Mouse (Mus musculus) CH12.LX (cell line): ENCODE results near the gene Olfr1251. TPM values are rescaled to one million over a fixed set of nuclear protein-coding genes. Genes with fewer than 3 reads are reported as not detected.

Experiments
- polyA plus RNA-seq: library from polyadenylated mRNA; unstranded; fragments of >175 nt; gene quantifications from 2 replicates; pipeline ENCODE4 v1.2.1, GENCODE M21; 2012; ENCODE audit warnings: low read depth; ENCODE audit not compliant: insufficient read length
- total RNA-seq, 2 experiments: library from RNA; depleted of rRNA; stranded (reverse); fragments of 300-350 nt in 1 of 2; fragments of >200 nt in 1 of 2; gene quantifications; 2 replicates each; pipeline ENCODE4 v1.2.3; 2012 to 2014

The Olfr1251 gene
- total and polyA plus RNA-seq, 3 experiments: not detected

Other genes with a start within 250 kb of the Olfr1251 start
- gene Olfr1240, start 228.9 kb downstream of the Olfr1251 start, total RNA-seq (2012; rRNA removed): not detected in 2 replicates
- gene Olfr1240, start 228.9 kb downstream of the Olfr1251 start, total RNA-seq (2014; rRNA removed): not detected in 2 replicates
- not detected in 2 replicates for gene Olfr1240, start 228.9 kb downstream of the Olfr1251 start, polyA plus RNA-seq
- gene Olfr1241, start 184.8 kb downstream of the Olfr1251 start, total RNA-seq (2012; rRNA removed): not detected in 2 replicates
- not detected in 2 replicates for gene Olfr1241, start 184.8 kb downstream of the Olfr1251 start, total RNA-seq (2014; rRNA removed)
- gene Olfr1241, start 184.8 kb downstream of the Olfr1251 start, polyA plus RNA-seq: not detected in 2 replicates
- gene Olfr1242, start 173.6 kb downstream of the Olfr1251 start, total RNA-seq (2012; rRNA removed): not detected in 2 replicates
- not detected in 2 replicates for gene Olfr1242, start 173.6 kb downstream of the Olfr1251 start, total RNA-seq (2014; rRNA removed)
- gene Olfr1242, start 173.6 kb downstream of the Olfr1251 start, polyA plus RNA-seq: not detected in 2 replicates
- not detected in 2 replicates for gene Olfr1243, start 140.4 kb downstream of the Olfr1251 start, total RNA-seq (2012; rRNA removed)
- gene Olfr1243, start 140.4 kb downstream of the Olfr1251 start, total RNA-seq (2014; rRNA removed): not detected in 2 replicates
- gene Olfr1243, start 140.4 kb downstream of the Olfr1251 start, polyA plus RNA-seq: not detected in 2 replicates
- gene Olfr1245, start 93.5 kb downstream of the Olfr1251 start, total RNA-seq (2012; rRNA removed): not detected in 2 replicates
- gene Olfr1245, start 93.5 kb downstream of the Olfr1251 start, total RNA-seq (2014; rRNA removed): not detected in 2 replicates
- not detected in 2 replicates for gene Olfr1245, start 93.5 kb downstream of the Olfr1251 start, polyA plus RNA-seq
- gene Olfr1246, start 78.8 kb downstream of the Olfr1251 start, total RNA-seq (2012; rRNA removed): not detected in 2 replicates
- not detected in 2 replicates for gene Olfr1246, start 78.8 kb downstream of the Olfr1251 start, total RNA-seq (2014; rRNA removed)
- gene Olfr1246, start 78.8 kb downstream of the Olfr1251 start, polyA plus RNA-seq: not detected in 2 replicates
- gene Olfr1247, start 57.8 kb downstream of the Olfr1251 start, total RNA-seq (2012; rRNA removed): not detected in 2 replicates
- gene Olfr1247, start 57.8 kb downstream of the Olfr1251 start, total RNA-seq (2014; rRNA removed): not detected in 2 replicates
- not detected in 2 replicates for gene Olfr1247, start 57.8 kb downstream of the Olfr1251 start, polyA plus RNA-seq
- not detected in 2 replicates for gene Olfr1248, start 53.7 kb downstream of the Olfr1251 start, total RNA-seq (2012; rRNA removed)
- not detected in 2 replicates for gene Olfr1248, start 53.7 kb downstream of the Olfr1251 start, total RNA-seq (2014; rRNA removed)
- not detected in 2 replicates for gene Olfr1248, start 53.7 kb downstream of the Olfr1251 start, polyA plus RNA-seq
- not detected in 2 replicates for gene Olfr1249, start 37.0 kb downstream of the Olfr1251 start, total RNA-seq (2012; rRNA removed)
- gene Olfr1249, start 37.0 kb downstream of the Olfr1251 start, total RNA-seq (2014; rRNA removed): not detected in 2 replicates
- gene Olfr1249, start 37.0 kb downstream of the Olfr1251 start, polyA plus RNA-seq: not detected in 2 replicates
- 0.04 TPM in 1 of 2 replicates, not detected in the other for gene Olfr1250, start 10.5 kb downstream of the Olfr1251 start, total RNA-seq (2012; rRNA removed)
- gene Olfr1250, start 10.5 kb downstream of the Olfr1251 start, total RNA-seq (2014; rRNA removed): not detected in 2 replicates
- gene Olfr1250, start 10.5 kb downstream of the Olfr1251 start, polyA plus RNA-seq: not detected in 2 replicates
- not detected in 2 replicates for gene Olfr1252, start 53.1 kb upstream of the Olfr1251 start, total RNA-seq (2012; rRNA removed)
- not detected in 2 replicates for gene Olfr1252, start 53.1 kb upstream of the Olfr1251 start, total RNA-seq (2014; rRNA removed)
- not detected in 2 replicates for gene Olfr1252, start 53.1 kb upstream of the Olfr1251 start, polyA plus RNA-seq
- gene Olfr1253, start 85.2 kb upstream of the Olfr1251 start, total RNA-seq (2012; rRNA removed): not detected in 2 replicates
- not detected in 2 replicates for gene Olfr1253, start 85.2 kb upstream of the Olfr1251 start, total RNA-seq (2014; rRNA removed)
- gene Olfr1253, start 85.2 kb upstream of the Olfr1251 start, polyA plus RNA-seq: not detected in 2 replicates
- gene Olfr1254, start 121.7 kb upstream of the Olfr1251 start, total RNA-seq (2012; rRNA removed): not detected in 2 replicates
- gene Olfr1254, start 121.7 kb upstream of the Olfr1251 start, total RNA-seq (2014; rRNA removed): not detected in 2 replicates
- gene Olfr1254, start 121.7 kb upstream of the Olfr1251 start, polyA plus RNA-seq: not detected in 2 replicates
- not detected in 2 replicates for gene Olfr1255, start 140.1 kb upstream of the Olfr1251 start, total RNA-seq (2012; rRNA removed)
- not detected in 2 replicates for gene Olfr1255, start 140.1 kb upstream of the Olfr1251 start, total RNA-seq (2014; rRNA removed)
- not detected in 2 replicates for gene Olfr1255, start 140.1 kb upstream of the Olfr1251 start, polyA plus RNA-seq
- gene Olfr1256, start 169.6 kb upstream of the Olfr1251 start, total RNA-seq (2012; rRNA removed): not detected in 2 replicates
- gene Olfr1256, start 169.6 kb upstream of the Olfr1251 start, total RNA-seq (2014; rRNA removed): not detected in 2 replicates
- not detected in 2 replicates for gene Olfr1256, start 169.6 kb upstream of the Olfr1251 start, polyA plus RNA-seq
- gene Olfr48, start 176.3 kb upstream of the Olfr1251 start, total RNA-seq (2012; rRNA removed): not detected in 2 replicates
- gene Olfr48, start 176.3 kb upstream of the Olfr1251 start, total RNA-seq (2014; rRNA removed): not detected in 2 replicates
- gene Olfr48, start 176.3 kb upstream of the Olfr1251 start, polyA plus RNA-seq: not detected in 2 replicates
- gene Olfr1257, start 206.5 kb upstream of the Olfr1251 start, total RNA-seq (2012; rRNA removed): not detected in 2 replicates
- gene Olfr1257, start 206.5 kb upstream of the Olfr1251 start, total RNA-seq (2014; rRNA removed): not detected in 2 replicates
- not detected in 2 replicates for gene Olfr1257, start 206.5 kb upstream of the Olfr1251 start, polyA plus RNA-seq